8 mouse cellular contexts compared by ENCODE assay signal in genomic region chr5:90661436-90661835, GRCm38 (mm10). TPM values are rescaled to one million over a fixed set of nuclear protein-coding genes. Genes with fewer than 3 reads are reported as not detected.
DNase-seq lines count a peak whose midpoint lies in the region; ATAC-seq and TF ChIP-seq lines count a peak whose summit lies in the region.

No protein-coding gene starts in this region.

- no peak overlapping the region for H3K4me2 ChIP-seq in forebrain, embryonic 16.5 days (ENCODE audit: low read length)
- H3K4me2 ChIP-seq in neural tube, embryonic 14.5 days (ENCODE audit: low read depth, low read length), result no peak overlapping the region

- no peaks in the 10 kb centered on the region for H3K4me1 ChIP-seq in cerebellum, adult 2 months (ENCODE audit: control insufficient read depth, insufficient read depth, low read length)
- H3K4me1 ChIP-seq in forebrain, embryonic 16.5 days (replicated peaks; ENCODE audit: control insufficient read depth, insufficient read depth, low read length), result no peaks in the 10 kb centered on the region
- no peaks in the 10 kb centered on the region for H3K4me1 ChIP-seq in kidney, adult 2 months (ENCODE audit: control insufficient read depth, insufficient read depth, low read length)
- no peaks in the 10 kb centered on the region for H3K4me1 ChIP-seq in lung, adult 2 months (ENCODE audit: control insufficient read depth, insufficient read depth, low read length)
- no peaks in the 10 kb centered on the region for H3K4me1 ChIP-seq in neural tube, embryonic 14.5 days (ENCODE audit: control insufficient read depth, insufficient read depth, low read length)

- H3K9ac ChIP-seq in forebrain, embryonic 16.5 days (replicated peaks; ENCODE audit: low read depth, low read length), result no peak overlapping the region
- H3K9ac ChIP-seq in neural tube, embryonic 14.5 days (replicated peaks; ENCODE audit: low read depth, low read length), result no peak overlapping the region

- no peaks in the 10 kb centered on the region for H3K36me3 ChIP-seq in forebrain, embryonic 16.5 days (ENCODE audit: control insufficient read depth, insufficient read depth)
- no peaks in the 10 kb centered on the region for H3K36me3 ChIP-seq in kidney, adult 2 months (ENCODE audit: control insufficient read depth, insufficient read depth, low read length)
- no peaks in the 10 kb centered on the region for H3K36me3 ChIP-seq in neural tube, embryonic 14.5 days (ENCODE audit: control insufficient read depth, insufficient read depth, low read length)

- peak; percentile 71 for ATAC-seq in forebrain, embryonic 16.5 days
- peak; percentile 68; the same call in 1 of the 2 replicates for ATAC-seq in neural tube, embryonic 14.5 days (ENCODE audit: low read depth)

- 24% methylated on average over 9 of the region's 9 CpGs for WGBS in cerebellum, adult 2 months
- 28% methylated on average over 9 of the region's 9 CpGs for WGBS in forebrain, embryonic 16.5 days
- 12% methylated on average over 9 of the region's 9 CpGs for WGBS in kidney, adult 2 months
- WGBS in lung, adult 2 months, result 16% methylated on average over 9 of the region's 9 CpGs
- WGBS in neural tube, embryonic 14.5 days, result 22% methylated on average over 9 of the region's 9 CpGs

- peak; percentile 51; the same call in 1 of the 2 replicates for TF ChIP-seq CTCF in cerebellum, adult 2 months (IDR thresholded peaks at IDR 0.05; ENCODE audit: borderline replicate concordance, insufficient read depth, low read depth, low read length)
- peak; percentile 46; the same call in 1 of the 2 replicates for TF ChIP-seq CTCF in kidney, adult 2 months (conservative IDR thresholded peaks at IDR 0.05; ENCODE audit: insufficient read depth, insufficient read length, low read depth, low read length)
- TF ChIP-seq CTCF in lung, adult 2 months (IDR thresholded peaks at IDR 0.05; ENCODE audit: insufficient read depth, low read length), result 0 out of 2 replicates have a peak, but pooled peaks have one; percentile 28

- DNase-seq in cerebellum, adult 2 months, result peak; percentile 30 to 34
- no peak for DNase-seq in cerebellum, adult 11-12 months
- DNase-seq in B cell, adult 2 months, result peak; percentile 62 to 64
- DNase-seq in c-Kit-positive CD71-negative TER-119-negative erythroid progenitor cells, embryonic 14.5 days (ENCODE audit: low read depth), result peak; percentile 51
- peak; percentile 71 for DNase-seq in kidney, adult 2 months
- DNase-seq in lung, adult 2 months, result peak; percentile 33

- H3K9me3 ChIP-seq in forebrain, embryonic 16.5 days (ENCODE audit: control insufficient read depth, low read length), result no peaks in the 10 kb centered on the region
- H3K9me3 ChIP-seq in neural tube, embryonic 14.5 days (ENCODE audit: control insufficient read depth, low read length), result no peaks in the 10 kb centered on the region

- no peak overlapping the region for H3K27ac ChIP-seq in cerebellum, adult 2 months (ENCODE audit: insufficient read depth, low read length)
- no peak overlapping the region for H3K27ac ChIP-seq in forebrain, embryonic 16.5 days (ENCODE audit: low read length)
- no peak overlapping the region for H3K27ac ChIP-seq in kidney, adult 2 months (ENCODE audit: insufficient read depth, low read depth, low read length)
- H3K27ac ChIP-seq in neural tube, embryonic 14.5 days (ENCODE audit: low read depth, low read length), result no peak overlapping the region

- TF ChIP-seq POLR2A in cerebellum, adult 2 months (IDR thresholded peaks at IDR 0.05; ENCODE audit: borderline replicate concordance, insufficient read depth, low read length), result no peak
- TF ChIP-seq POLR2A in kidney, adult 2 months (IDR thresholded peaks at IDR 0.05; ENCODE audit: low read depth, low read length), result no peak
- TF ChIP-seq POLR2A in lung, adult 2 months (IDR thresholded peaks at IDR 0.05; ENCODE audit: borderline replicate concordance, extremely low read depth, low read depth, low read length), result no peak

- H3K4me3 ChIP-seq in cerebellum, adult 2 months (replicated peaks; ENCODE audit: insufficient read depth, low read depth, low read length), result no peak overlapping the region
- no peak overlapping the region for H3K4me3 ChIP-seq in forebrain, embryonic 16.5 days (replicated peaks; ENCODE audit: low read length)
- no peak overlapping the region for H3K4me3 ChIP-seq in kidney, adult 2 months (ENCODE audit: insufficient read depth, low read depth, low read length)
- no peak overlapping the region for H3K4me3 ChIP-seq in lung, adult 2 months (replicated peaks; ENCODE audit: extremely low read depth, low read depth, low read length)
- H3K4me3 ChIP-seq in neural tube, embryonic 14.5 days (ENCODE audit: low read depth, low read length), result no peak overlapping the region

- no peaks in the 10 kb centered on the region for H3K27me3 ChIP-seq in cerebellum, adult 2 months (ENCODE audit: control insufficient read depth, insufficient read depth, low read length)
- H3K27me3 ChIP-seq in forebrain, embryonic 16.5 days (replicated peaks; ENCODE audit: control insufficient read depth, insufficient read depth, low read length), result no peaks in the 10 kb centered on the region
- no peaks in the 10 kb centered on the region for H3K27me3 ChIP-seq in kidney, adult 2 months (replicated peaks; ENCODE audit: control insufficient read depth, insufficient read depth, low read length)
- H3K27me3 ChIP-seq in neural tube, embryonic 14.5 days (ENCODE audit: control insufficient read depth, insufficient read depth, low read length), result no peaks in the 10 kb centered on the region

RNA-seq across cellular contexts. Expression of gene Rassf6, which starts 21.0 kb away (rescaled TPM):
- 5.0 and 5.1 TPM in 2 replicates for polyA plus RNA-seq in cerebellum, adult 2 months (2012; rRNA removed)
- 0.86 and 0.92 TPM in 2 replicates for polyA plus RNA-seq in forebrain, embryonic 16.5 days (2015; fragmentation: Nextera tagmentation; extraction: Ambion mirVana)
- 10.4 and 11.4 TPM in 2 replicates for polyA plus RNA-seq in kidney, adult 2 months (2012; rRNA removed)
- polyA plus RNA-seq in lung, adult 2 months (2012; rRNA removed), result 1.3 and 1.8 TPM in 2 replicates
- 2.5 and 3.0 TPM in 2 replicates for polyA plus RNA-seq in neural tube, embryonic 14.5 days (2014; fragmentation: Nextera tagmentation; extraction: Ambion mirVana)
